Mouse (Mus musculus) lung, adult 2 months (tissue): ENCODE measurements around the gene Nkg7. TPM values are rescaled to one million over a fixed set of nuclear protein-coding genes. Genes with fewer than 3 reads are reported as not detected.

Experiments used
- DNase-seq: peaks from one replicate; pipeline ENCODE4 v3.0.0; 2022
- H3K4me1 ChIP-seq: fragments of 200-500 bp; 2 replicates; pipeline ENCODE4 v1.6.1; 2011; ENCODE audit warnings: low read length; ENCODE audit not compliant: control insufficient read depth, insufficient read depth
- H3K4me3 ChIP-seq: fragments of 200-500 bp; replicated peaks from 2 replicates; pipeline ENCODE3; 2011; ENCODE audit warnings: low read depth, mild to moderate bottlenecking, control low read depth, low read length; ENCODE audit errors: extremely low read depth
- CTCF ChIP-seq: fragments of 200-500 bp; IDR thresholded peaks from 2 replicates; pipeline ENCODE4 v1.5.1; 2011; ENCODE audit warnings: mild to moderate bottlenecking, low read length, control low read depth; ENCODE audit not compliant: insufficient read depth
- POLR2A ChIP-seq: fragments of 200-500 bp; IDR thresholded peaks from 2 replicates; pipeline ENCODE4 v1.6.1; 2011; ENCODE audit warnings: low read depth, mild to moderate bottlenecking, control low read depth, low read length, borderline replicate concordance; ENCODE audit errors: extremely low read depth
- WGBS: fragments of 180-500 bp; shearing (Covaris S2); methylation state at CpG from one replicate; pipeline ENCODE4 v1.1.7; 2018; 5-methylcytosine and 5-hydroxymethylcytosine counted together
- polyA plus RNA-seq: library from polyadenylated mRNA; depleted of rRNA; stranded (reverse); fragments of >200 nt; gene quantifications from 2 replicates; pipeline ENCODE4 v1.2.3, GENCODE M21; 2012; rRNA removed

Nkg7 gene
- polyA plus RNA-seq, 1 experiment = 17.3 TPM

DNA sequence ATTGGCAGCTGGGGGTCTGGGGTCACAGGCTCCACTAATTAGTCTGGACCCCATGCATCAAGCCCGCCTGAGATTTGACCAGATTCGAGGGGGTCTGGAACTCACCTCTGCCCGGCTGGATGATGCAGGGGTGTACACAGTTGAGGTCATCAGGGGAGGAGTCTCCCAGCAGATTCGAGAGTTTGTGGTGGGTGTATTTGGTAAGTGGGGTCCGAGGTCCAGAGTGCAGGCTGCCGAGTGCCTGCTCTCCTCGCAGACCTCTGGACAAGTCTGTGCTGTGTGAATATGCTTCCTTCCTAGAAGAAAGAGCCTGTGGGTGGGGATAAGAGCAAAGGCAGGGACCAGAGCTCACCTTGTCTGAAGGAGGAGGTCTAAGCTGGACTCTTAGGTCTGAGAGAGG, 27.1 kb downstream of the Nkg7 start:
- TF ChIP-seq POLR2A (no peak), CTCF (no peak)
- Histone ChIP-seq H3K4me1 (peaks cover 5% of the 10 kb centered on the region; the same call in 1 of the 2 replicates), H3K4me3 (no peak overlapping the region)
- WGBS = 81% methylated on average over 7 of the region's 7 CpGs
- no peak for DNase-seq

DNA sequence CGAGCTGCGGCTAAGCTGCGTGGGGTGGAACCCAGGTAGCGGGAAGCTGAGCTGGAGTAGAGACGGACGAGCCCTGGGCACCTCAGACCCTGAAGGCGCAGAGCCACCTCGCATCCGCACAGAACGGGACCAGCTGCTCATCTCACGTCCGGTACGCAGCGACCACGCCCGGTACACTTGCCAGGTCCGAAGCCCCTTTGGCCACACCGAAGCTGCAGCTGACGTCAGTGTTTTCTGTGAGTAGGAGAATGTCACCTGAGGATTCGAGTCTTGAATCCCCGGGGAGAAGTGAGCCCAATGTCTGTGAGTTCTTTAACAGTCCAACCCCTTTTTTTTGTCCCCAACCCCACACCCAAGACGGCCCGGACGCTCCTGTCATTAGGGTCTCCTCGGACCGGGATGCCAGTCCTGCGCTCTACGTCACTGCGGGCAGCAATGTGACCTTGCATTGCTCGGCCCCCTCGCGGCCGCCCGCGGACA, 28.0 kb downstream of the Nkg7 start:
- Histone ChIP-seq H3K4me3 (peak overlapping the region; percentile 55), H3K4me1 (peaks cover 5% of the 10 kb centered on the region; the same call in 1 of the 2 replicates)
- WGBS = 9% methylated on average over 35 of the region's 35 CpGs
- TF ChIP-seq POLR2A (no peak), CTCF (0 out of 2 replicates have a peak, but pooled peaks have one; percentile 5)
- DNase-seq = no peak

DNA sequence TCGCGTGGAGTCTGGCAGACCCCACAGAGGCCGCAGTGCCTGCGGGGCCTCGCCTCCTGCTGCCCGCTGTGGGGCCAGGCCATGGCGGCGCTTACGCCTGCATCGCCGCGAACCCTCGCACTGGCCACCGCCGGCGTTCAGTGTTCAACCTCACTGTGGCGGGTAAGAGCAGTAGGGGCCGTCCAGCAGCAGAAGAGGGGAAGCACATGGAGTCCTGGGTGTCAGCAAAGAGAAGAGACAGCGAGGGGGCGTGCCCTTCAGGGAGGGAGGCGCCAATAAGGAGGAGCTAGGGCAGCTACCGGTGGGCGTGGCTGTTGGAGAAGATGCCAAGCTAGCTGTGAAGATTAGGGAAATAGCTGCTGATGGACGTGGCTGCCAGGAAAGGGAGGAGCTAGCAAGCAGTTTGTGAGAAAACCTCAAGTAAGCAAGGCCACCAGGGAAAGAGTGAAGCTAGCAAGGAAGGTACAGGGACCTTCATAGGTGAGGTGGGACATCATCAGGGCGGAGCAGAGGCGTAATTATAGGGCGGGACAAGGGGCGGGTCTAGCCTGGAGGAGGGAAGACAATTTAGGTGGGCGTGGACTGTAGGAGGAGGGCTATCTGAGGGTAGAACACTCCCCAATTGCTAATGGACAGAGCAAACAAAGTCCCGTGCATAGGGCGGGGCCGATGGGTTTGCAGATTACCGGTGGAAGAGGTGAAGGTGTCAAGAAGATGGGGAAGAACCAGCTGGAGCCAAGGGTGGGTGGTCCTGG, 28.6 kb downstream of the Nkg7 start:
- Histone ChIP-seq H3K4me1 (peaks cover 5% of the 10 kb centered on the region; the same call in 1 of the 2 replicates), H3K4me3 (peak overlapping the region; percentile 55)
- DNase-seq = peak; percentile 89
- no peak for TF ChIP-seq CTCF
- no peak for TF ChIP-seq POLR2A
- WGBS = under 1% methylated on average over 33 of the region's 33 CpGs

DNA sequence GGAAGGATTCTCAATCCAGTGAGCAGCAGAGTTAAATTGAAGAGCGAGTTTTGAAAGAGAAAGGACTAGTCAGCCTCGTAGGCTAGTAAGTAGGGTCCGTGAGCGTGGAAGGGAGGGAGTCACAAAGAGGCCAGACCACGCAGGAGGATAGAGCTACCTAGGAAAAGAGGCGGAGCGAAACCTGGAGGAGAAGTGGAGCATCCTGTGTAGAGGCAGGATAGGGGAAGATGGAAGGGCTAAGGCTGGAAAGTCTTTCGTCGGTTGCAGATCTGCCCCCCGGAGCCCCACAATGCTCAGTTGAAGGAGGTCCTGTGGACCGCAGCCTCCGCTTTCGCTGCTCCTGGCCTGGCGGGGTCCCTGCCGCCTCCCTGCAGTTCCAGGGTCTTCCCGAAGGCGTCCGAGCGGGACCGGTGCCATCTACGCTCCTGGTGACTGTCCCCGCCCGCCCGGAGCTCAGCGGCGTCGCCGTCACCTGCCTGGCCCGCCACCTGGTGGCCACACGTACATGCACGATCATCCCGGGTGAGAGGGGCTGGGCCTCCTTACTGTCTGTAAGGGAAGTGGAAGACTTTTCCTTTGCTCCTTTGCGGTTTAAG, 29.3 kb downstream of the Nkg7 start:
- Histone ChIP-seq H3K4me1 (peaks cover 5% of the 10 kb centered on the region; the same call in 1 of the 2 replicates), H3K4me3 (peak overlapping the region; percentile 55)
- WGBS = under 1% methylated on average over 33 of the region's 33 CpGs
- peak; percentile 81 for DNase-seq
- TF ChIP-seq CTCF (peak; percentile 60), POLR2A (no peak)

DNA sequence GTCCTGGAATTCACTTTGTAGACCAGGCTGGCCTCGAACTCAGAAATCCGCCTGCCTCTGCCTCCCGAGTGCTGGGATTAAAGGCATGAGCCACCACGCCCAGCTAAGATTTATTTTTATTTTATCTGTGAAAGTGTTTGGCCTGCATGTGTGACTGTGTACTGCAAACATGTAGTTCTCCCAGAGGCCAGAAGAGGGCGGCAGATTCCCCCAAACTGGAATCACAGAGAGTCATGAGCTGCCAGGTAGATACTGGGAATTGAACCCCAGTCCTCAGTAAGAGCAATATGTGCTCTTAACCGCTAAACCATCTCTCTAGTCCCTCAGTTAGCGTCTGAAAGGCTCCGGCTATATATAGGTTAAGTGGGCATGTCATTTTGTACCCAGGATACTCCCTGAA, 33.5 kb downstream of the Nkg7 start:
- WGBS = 44% methylated on average over 8 of the region's 8 CpGs
- Histone ChIP-seq H3K4me3 (no peak overlapping the region), H3K4me1 (no peaks in the 10 kb centered on the region)
- TF ChIP-seq POLR2A = no peak
- TF ChIP-seq CTCF = peak; percentile 49
- DNase-seq = no peak

DNA sequence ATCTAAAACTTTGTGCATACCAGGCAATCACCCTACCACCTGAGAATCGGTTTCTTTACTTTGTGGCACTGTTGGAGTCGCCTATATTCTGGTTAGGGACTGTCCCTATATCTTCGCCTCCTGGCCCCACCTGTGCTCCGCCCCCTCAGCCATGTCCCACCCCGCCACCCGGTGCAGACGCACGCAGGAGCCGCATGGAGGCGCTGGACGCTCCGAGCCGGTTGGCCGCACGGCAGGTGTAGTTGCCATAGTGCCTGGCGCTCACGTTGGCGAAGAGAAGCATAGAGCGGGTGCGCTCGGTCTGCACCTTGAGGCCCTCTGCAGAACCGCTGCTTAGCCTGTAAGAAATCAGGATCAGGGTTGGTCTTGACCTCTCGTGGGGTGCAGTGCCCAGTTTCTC, 38.8 kb downstream of the Nkg7 start:
- 10% methylated on average over 23 of the region's 23 CpGs for WGBS
- no peaks in the 10 kb centered on the region for H3K4me1 ChIP-seq
- DNase-seq = no peak
- TF ChIP-seq CTCF = no peak
- H3K4me3 ChIP-seq = no peak overlapping the region

DNA sequence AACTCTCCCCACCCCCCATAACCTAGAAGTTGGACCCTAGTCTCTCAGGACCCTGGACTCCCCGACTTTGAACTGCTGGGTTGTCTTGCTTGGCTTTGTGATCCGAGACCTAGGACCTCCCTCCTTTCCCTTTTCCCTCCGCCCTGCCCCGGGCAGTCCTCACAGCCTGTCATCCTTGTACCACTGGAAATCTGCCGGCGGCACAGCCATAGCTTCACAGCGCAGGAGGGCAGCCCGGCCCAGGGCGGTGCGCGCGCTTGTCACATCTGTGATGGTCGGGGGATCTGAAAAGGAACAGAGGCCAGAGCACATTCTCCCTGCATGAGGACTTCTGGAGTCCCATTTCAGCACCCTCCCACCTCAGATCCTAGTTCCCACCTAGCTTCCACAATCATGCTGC, 39.5 kb downstream of the Nkg7 start:
- no peak for TF ChIP-seq POLR2A
- no peak for TF ChIP-seq CTCF
- WGBS = 6% methylated on average over 13 of the region's 13 CpGs
- no peak for DNase-seq

DNA sequence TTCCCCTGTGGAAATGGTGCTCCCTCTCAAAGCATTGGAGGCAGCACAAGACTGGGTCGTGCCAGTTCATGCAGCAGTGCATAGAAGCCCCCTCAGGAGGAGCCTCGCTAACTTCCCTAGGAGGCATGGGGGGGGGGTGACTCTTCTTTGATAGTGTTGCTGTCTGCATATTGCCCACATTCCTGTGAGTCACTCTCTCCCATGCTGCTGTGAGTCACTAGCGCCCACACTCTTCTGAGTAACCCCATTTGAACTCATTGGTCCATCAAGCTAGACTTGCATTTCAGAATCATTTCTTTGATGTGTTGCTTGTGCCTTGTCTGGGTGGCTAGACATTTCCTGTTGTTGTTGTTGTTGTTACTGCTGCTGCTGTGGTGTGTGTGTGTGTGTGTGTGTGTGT, 44.3 kb downstream of the Nkg7 start:
- H3K4me1 ChIP-seq = no peaks in the 10 kb centered on the region
- DNase-seq = no peak
- TF ChIP-seq POLR2A (no peak), CTCF (no peak)
- no peak overlapping the region for H3K4me3 ChIP-seq
- WGBS = 54% methylated on average over 3 of the region's 3 CpGs

More for the DNA sequence above, 39.5 kb downstream of the Nkg7 start:
- no peaks in the 10 kb centered on the region for H3K4me1 ChIP-seq
- H3K4me3 ChIP-seq = no peak overlapping the region

DNA sequence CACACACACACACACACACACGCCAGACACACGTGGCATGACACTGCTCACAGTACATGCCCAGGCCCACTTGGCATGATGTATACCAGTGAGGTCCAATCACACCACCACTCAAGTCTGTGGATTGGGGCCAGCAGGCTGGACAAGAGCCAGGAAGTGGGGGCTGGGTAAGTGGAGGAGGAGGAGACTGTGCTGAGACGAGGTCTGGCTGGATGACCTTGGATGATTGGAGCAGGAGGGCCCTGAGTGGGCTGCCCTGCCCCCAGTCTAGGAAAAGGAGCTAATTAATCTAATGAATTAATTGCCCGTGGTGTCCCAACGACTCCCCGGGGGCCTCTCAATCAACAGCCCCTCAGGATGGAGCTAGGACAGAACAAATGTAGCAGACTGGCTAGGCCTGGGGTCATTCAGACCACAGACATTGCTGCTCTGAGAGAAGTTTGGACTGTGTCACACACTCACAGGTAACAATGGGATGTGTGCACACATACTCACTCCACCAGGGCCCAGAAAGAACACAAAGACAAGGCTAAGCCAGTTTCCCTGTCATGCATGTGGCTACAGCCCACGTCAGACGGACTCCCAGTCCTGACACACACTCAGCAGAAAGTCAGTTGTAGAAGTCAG, 45.3 kb downstream of the Nkg7 start:
- Histone ChIP-seq H3K4me1 (no peaks in the 10 kb centered on the region), H3K4me3 (no peak overlapping the region)
- TF ChIP-seq CTCF = no peak
- no peak for TF ChIP-seq POLR2A
- no peak for DNase-seq
- WGBS = 49% methylated on average over 8 of the region's 8 CpGs

DNA sequence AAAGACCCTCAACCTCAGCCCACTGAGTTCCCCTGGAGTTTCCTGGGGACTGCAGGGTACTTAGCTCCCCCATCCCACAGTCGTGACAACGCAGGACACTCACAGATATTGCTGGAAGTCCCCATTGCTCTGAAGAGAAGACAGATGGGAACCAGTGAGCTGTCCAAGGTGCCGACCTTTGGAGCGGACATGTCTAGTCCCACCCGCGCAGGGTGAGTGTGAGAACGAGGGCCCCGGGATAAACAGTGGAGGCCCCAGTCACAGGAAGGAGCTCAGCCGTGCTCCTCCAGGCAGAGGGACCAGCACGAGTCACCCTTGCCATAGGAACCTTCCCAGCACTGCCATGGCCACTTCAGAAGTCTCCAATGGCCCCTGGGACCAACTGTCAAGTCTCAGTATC, 46.4 kb downstream of the Nkg7 start:
- WGBS = 7% methylated on average over 10 of the region's 10 CpGs
- no peak overlapping the region for H3K4me3 ChIP-seq
- no peaks in the 10 kb centered on the region for H3K4me1 ChIP-seq
- DNase-seq = no peak
- TF ChIP-seq CTCF (no peak), POLR2A (no peak)

Other genes starting within 250 kb of the Nkg7 start
- gene Zfp715, start 123.8 kb upstream of the Nkg7 start, polyA plus RNA-seq = 4.9 and 6.9 TPM in 2 replicates
- gene Siglecf, start 85.7 kb upstream of the Nkg7 start, polyA plus RNA-seq = 14.7 and 19.2 TPM in 2 replicates
- 17.5 and 18.9 TPM in 2 replicates for gene Siglecg, start 28.9 kb upstream of the Nkg7 start, polyA plus RNA-seq
- 0.05 TPM in 1 of 2 replicates, not detected in the other for gene Lim2, start 9.4 kb upstream of the Nkg7 start, polyA plus RNA-seq
- gene Cldnd2, start 3.7 kb downstream of the Nkg7 start, polyA plus RNA-seq = not detected in 2 replicates
- gene Etfb, start 7.0 kb downstream of the Nkg7 start, polyA plus RNA-seq = 71.4 and 105 TPM in 2 replicates
- 1.2 and 1.5 TPM in 2 replicates for gene Gm45233, start 7.1 kb downstream of the Nkg7 start, polyA plus RNA-seq
- gene Vsig10l, start 26.1 kb downstream of the Nkg7 start, polyA plus RNA-seq = 6.6 and 14.2 TPM in 2 replicates
- gene Iglon5, start 53.0 kb downstream of the Nkg7 start, polyA plus RNA-seq = 0.85 and 1.0 TPM in 2 replicates
- not detected in 2 replicates for gene 4931406B18Rik, start 68.9 kb downstream of the Nkg7 start, polyA plus RNA-seq
- gene Cd33, start 107.4 kb downstream of the Nkg7 start, polyA plus RNA-seq = 11.6 and 15.3 TPM in 2 replicates
- 1.6 and 1.8 TPM in 2 replicates for gene Zfp658, start 125.2 kb downstream of the Nkg7 start, polyA plus RNA-seq
- 2.0 and 2.5 TPM in 2 replicates for gene Zfp719, start 142.5 kb downstream of the Nkg7 start, polyA plus RNA-seq
- 0.09 TPM in 1 of 2 replicates, not detected in the other for gene Zfp819, start 170.1 kb downstream of the Nkg7 start, polyA plus RNA-seq
- gene Ceacam18, start 197.6 kb downstream of the Nkg7 start, polyA plus RNA-seq = not detected in 2 replicates
- 4.8 and 7.0 TPM in 2 replicates for gene Siglece, start 223.1 kb downstream of the Nkg7 start, polyA plus RNA-seq
- gene Ctu1, start 234.9 kb downstream of the Nkg7 start, polyA plus RNA-seq = 9.8 and 11.5 TPM in 2 replicates